Mouse (Mus musculus): ENCODE results near the gene Sgsm2.

DNA sequence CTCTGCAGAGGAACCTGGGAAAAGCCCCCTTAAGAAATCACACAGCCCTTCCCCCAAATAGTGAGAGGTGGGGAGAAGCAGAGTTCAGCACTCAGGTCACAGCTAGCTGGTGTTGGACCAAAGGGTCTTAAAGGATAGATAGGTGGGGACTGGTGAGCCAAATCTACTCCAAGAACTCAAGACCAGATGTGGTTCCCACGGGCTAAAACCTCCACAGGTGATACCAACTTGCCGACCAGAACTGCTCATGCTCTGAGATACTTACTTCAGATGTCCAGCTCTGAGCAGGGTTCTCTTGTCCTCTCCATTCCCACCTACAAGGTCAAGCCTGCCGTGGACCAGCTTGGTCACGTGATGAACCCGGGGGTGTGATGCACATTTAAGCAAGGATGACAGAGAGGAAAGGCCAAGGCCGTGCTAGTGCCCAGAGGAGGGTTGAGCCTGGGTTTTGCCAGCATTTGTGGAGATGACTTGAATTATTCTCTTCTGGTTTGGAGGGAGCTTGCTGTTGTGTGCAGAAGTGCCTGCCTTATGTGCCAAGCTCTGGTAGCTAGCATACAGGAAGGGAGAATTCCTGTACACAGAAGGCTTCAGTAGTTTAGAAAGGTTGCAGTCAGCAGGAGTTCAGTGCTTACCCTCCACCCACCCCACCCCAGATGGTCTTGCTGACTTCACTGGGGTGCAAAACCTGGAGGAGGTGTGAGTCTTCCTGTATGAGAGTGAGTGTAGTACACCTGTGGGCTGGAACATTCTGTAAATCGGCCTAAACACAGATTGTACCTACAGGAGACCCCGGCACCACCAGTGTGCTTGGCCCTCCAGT, 63.1 kb downstream of the Sgsm2 start:
- TF ChIP-seq POLR2A (IDR thresholded peaks at IDR 0.05; ENCODE audit: control insufficient read depth, extremely low read depth, insufficient read depth, low read length, poor library complexity) (no peak), CTCF (IDR thresholded peaks at IDR 0.05; ENCODE audit: borderline replicate concordance, control insufficient read depth, extremely low read depth, insufficient read depth, low read length, poor library complexity) (no peak)

Data from thymus, adult 2 months (tissue).